Mouse (Mus musculus) telencephalon, adult 2 months (tissue): ENCODE results near the gene Frmd4b.

ENCODE experiments used
- DNase-seq: peaks from one replicate; pipeline ENCODE4 v3.0.0-alpha.2; 2011; ENCODE audit warnings: low read depth, low spot score

Gene Frmd4b

DNA sequence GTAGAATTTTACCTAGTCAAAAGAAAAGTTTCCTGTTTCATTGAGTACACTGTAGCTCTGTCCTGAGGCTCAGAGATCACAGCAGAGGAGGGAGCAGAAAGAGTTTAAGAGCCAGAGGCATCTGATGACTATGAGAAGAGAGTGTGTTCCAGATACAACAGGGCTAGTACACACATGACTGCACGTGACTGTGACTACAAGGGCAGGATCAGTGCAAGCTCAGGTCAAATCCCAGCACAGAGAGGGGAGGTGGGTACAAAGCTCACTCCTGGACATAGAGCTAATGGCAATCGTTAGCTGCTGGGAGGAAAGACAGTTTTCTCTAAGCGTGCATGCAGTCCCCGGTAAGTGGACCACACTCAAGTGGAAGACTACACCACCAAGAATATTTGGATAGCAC, 37.6 kb downstream of the Frmd4b start:
- no peak for DNase-seq

DNA sequence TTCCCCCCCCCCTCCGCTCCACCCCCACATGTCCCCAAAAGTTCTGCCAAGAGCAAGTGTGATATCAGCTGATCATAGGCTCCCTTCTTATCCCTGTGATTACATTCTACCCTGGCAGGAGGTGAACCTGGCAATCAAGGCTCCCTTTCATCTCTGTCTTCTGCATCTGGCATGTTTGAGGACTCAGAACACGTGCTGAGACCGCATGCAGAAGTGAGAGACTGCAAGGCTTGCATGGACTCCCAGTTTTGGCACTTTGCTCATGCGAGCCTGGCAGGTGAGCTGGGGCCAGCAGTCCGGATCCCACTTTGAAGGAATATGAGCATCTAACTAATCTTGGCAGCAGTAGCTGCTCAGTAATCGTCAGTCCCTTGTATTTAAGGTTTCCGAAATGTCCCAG, 39.1 kb downstream of the Frmd4b start:
- DNase-seq: no peak

DNA sequence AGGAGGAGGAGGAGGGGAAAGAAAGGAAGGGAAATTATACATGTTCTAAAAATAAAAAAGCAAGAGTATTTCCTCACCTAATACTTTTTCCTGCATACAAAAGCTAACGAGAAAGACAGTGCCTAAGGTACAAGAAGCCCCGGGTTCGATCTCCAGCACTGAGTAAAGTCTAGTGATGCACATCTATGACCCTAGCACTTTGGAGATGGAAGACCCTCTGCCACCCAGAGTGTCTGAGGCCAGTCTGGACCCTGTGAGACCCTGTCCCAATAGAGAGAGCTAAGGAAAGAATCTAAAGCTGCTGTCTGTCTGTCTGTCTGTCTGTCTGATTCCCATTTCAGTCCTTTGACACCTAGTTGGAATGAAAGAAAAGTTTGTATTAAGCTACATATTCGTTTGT, 40.0 kb downstream of the Frmd4b start:
- DNase-seq: no peak

DNA sequence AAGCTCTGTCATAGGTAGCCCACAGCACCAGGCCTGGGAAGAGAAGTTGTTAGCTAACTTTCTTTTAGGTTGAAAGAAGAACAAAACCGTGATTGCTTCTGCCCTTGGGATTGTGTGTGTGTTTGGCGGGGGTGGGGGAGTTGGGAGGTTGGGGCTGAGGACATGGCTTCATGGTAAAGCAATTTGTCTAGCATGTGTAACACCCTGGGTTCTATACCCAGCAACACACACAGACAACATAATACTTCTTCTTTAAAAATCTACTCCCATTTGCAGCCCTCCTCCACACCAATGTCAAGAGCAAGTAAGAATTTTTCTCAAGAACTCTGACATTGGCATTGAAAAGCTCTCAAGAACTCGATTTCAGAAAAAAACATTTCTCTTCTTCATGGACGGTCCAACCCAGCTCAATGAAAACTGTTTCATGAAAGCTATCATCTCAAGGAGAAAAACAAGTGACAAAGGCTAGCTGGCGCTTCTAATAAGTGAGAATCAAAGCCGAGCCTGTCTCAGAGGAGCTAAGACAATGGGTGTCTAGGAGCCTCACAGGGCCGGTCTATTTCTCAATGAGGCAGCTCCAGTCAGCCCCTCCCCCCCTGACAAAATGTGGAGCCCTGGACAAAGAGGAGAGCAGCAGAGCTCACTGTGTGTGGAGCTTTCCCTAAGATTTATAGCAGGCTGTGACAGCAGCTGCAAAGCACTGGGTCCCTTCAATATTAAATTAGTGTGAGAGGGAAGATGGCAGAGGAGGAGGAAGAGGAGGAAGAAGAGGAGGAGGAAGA, 40.6 kb downstream of the Frmd4b start:
- DNase-seq: no peak

DNA sequence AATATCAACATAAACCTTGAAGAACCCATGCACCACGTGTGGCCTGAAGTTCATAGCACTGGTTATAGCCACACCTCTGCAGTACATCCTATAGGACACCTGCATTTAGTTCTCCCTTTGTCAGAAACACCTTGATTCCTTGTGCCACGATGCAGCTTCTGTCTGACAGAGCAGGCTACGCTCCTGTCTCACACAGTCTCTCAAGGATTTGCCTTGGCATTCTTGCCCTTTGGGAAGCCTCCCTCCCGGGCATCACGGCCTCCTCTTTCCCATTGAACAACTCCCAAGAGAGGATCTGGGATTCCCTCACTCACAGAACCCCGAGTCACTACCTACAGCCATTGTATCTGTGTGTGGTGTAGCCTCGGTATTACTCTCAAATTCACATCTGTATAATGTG, 41.2 kb downstream of the Frmd4b start:
- no peak for DNase-seq

DNA sequence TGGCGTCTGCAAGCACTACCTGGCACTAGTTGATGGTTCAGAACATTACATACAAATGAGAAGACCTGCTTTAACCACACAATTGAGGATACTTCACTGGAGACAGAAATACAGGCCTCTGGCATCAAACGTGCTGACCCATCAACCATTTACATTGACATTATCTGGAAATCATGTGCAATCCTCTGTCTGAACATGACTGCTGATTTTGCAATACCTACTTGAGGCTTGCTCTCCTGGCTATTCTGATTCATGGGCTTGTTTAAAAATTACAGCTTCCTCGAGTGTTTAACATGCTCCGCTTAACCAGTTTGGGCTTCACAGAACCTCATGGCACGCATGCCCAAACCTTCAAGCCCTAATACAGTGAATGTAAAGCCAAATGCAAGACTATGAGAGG, 42.4 kb downstream of the Frmd4b start:
- DNase-seq: no peak

DNA sequence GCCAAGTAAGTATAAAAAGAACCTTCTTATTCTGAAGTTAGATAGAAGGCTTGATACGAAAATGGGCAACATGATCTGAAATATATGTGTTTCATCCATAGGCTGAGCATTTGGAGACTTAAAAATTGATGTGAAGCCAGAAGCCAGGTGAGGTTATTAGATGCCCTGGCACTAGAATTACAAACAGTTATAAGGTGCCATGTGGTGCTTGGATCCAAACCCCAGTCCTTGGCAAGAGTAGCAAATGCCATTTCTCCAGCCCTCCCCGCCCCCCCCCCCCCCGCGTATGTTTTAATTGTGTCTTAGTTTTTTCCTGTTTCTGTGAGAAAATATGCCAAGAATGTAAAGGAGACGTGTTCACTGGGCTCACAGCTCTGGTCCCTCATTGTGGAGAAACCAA, 45.1 kb downstream of the Frmd4b start:
- DNase-seq: no peak

DNA sequence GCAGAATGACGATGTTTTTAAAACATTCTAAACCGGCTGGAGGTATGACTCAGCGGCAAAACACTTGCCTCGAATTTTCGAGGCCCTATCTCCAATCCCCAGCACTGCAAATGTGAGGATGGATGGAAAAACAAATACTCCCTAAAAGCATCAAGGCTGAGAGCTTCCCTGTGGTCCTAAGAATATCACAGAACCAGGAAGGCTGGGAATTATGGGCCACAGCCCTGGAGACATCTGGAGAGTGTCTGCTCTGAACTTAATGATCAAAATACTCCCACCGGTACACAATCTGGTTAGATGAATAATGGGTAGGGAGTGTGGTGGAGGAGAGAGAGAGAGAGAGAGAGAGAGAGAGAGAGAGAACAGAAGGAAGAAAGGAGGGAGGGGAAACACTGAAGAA, 48.8 kb downstream of the Frmd4b start:
- DNase-seq: no peak

DNA sequence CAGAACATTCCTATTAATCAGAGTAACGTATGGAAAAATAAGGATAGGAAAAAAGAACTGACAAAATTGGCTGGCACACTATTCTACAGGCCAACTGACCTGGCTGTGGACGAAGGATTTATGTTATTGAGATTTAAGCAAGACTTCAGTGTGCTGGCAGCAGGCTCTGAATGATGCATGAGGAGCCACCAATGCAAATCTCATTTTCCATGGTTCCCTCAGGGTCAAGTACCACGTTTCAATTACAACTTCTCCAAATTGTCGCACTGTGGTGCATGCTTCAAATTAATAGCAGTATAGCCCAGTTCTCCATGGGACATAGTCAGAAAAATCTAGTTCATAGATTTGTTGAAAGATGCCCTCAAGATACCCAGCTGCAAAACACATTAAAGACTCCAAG, 50.6 kb downstream of the Frmd4b start:
- DNase-seq: no peak

DNA sequence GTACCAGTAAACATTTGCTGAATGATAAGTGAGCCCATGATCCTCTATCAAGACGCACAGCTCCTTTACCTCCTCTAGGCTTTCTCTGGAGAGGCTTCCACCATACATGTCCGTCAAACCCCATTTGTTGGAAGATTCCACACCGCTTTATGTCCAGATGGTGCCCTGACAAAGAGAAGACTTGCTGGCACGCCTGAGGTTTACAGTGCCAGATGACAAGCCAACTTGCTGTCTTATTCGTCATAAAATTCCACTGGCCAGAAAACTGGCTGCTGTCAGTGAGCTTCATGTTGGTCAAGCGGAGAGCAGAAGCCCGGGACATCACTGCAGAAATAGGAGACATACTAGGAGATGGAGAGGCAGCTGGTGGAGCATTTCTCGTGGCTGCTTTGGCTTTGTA, 60.2 kb downstream of the Frmd4b start:
- DNase-seq: no peak

DNA sequence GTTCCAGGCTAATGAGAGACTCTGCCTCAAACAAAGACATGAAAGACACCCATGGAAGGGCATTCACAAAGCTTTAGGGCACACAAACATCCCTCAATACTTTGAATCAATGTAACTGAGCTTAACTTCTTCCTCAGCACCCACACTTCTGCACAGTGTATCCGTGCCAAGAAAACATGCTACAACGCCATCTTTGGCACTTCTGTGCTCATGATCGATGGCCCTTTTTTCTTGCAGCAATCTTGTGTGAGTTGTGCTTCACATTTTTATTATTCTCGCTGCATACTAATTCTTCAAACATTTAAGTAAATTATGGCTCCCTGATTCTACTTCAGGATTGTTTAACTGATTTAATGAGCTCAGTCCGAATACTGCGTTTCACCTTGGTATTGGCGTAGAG, 61.7 kb downstream of the Frmd4b start:
- no peak for DNase-seq

DNA sequence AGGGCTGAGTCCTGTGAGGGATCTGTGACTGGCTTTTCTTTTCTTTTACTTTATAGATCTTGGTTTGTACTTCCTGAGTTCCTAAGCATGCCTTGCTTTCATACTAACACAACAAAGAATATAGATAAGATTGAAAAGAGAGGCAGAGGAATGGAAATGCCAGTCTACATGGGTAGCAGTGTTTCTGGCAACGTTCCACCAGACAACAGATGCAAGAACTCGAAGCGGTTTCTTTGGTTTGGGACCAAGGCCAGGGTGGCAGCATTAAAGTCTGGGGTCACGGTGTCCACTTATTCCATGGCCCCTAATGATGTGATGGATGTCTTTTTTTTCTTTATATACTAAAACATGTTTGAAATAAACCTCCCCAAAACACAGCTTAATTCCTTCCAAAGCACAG, 63.9 kb downstream of the Frmd4b start:
- no peak for DNase-seq

DNA sequence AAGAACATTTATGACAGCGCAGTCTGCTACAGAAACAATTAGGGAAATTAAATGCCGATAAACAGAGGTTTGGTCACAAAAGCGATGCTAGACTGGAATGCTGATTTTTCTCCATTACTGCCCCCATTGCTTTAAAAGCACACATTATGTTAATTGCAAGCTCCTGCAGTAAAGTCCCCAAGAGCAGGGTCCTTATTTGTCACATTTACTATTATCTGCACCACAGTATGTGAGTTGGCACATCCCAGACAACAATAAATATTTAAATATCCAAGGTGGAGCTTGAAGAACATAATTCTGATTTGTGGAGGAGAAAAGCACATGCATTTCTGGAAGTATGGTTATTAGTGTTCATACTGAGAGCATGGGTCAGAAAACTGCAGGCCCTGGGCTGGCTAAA, 64.8 kb downstream of the Frmd4b start:
- no peak for DNase-seq

DNA sequence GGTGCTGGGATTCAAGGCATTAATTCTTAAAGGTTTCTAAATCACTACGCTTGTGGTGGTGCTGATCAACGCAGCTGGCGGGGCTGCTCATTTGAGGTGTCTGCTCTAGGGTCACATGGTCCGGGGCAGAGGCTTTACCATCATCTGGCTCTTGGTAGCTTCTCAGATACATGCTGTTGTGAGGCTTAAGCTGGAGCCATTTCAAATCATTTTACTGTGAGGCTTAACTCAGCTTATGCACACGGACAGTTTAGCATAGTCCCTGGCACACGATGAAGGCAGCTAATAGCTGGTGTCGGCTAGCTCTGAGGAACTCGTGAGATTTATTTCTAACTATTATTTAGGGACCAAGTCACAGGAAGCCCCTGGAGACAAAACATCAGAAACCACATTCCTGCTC, 65.5 kb downstream of the Frmd4b start:
- no peak for DNase-seq

DNA sequence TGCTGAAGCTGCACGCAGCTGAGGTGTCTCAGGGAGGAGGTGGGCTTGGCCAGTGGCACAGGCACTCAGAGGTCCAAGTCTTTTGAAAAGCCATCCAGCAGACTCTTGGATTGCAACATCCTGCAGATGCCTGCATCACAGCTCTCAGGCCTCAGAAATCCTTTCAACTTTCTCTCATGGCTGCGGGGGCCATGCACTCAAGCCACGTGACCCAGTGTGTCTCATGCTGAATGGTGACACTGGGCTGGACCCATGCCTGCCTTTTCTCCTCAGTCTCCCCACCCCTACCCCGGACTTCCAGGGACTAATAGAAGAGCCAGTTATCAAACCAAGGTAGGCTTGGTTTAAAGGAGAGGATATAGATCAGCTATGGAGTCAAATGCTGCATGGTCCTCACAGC, 66.2 kb downstream of the Frmd4b start:
- no peak for DNase-seq

DNA sequence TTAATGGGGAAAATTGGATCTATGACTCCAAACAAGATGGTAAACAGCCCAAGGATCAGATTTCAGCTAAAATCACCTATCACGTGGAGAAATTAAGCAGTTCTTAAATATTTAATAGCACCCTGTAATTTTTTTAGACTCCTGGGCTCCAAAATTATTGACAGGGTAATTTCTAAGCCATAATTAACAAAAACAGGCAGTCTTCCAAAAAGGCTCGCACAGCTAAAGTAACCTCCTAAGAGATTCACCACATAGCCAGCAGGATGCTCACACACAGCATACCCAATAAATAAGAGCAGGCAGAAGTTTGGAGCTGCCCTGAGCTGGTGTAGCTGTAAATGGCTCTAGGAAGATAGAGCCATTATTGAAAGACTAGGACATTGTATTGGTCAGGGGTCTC, 76.9 kb downstream of the Frmd4b start:
- no peak for DNase-seq

DNA sequence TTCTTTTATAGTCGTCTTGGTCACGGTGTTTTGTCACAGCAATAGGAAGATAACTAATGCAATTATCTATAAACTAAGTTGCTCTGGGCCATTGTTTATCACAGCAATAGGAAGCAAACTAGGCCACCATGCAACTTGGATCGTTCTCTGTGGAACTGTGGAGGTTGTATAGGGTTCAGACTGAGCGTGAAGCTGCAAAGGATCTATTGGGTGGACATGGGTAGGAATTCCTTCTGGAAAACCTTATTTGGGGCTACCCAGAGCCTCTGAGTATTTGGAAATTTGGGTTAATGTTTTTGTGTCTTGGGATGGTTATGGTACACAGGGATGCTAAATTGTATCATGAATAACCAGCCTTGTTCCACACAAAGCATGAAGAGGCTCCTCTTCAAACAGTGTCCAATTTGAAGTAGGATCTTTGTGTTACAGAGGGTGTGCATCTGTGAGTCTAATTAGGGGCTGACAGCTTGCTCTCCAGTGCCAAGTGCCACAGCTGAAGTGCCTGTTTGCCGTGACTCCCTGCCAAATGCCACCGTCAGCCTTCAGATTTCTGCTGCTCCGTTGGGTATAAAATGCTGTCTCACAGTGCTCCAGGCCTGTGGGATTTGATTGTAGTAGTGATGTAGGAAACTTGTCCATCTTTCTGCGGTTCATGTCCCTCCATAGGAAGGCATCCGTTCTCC, 81.4 kb downstream of the Frmd4b start:
- peak; percentile 70 for DNase-seq

DNA sequence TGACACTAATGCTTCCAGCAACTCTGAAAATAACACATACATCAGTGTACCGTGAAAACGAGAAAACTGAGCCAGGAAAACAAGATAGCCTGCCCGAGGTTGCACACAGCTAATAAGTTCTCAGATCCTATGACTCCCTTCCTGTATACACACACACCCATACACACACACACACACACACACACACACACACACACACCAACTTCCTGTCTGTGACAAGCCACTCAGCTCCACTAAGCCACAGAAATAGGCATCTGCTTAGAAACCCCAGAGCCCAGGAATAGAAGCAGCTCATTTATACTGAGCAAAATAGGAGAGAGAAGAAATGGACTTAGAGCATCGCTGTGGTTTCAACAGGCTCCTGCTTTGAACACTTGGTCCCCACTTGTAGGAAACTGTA, 86.3 kb downstream of the Frmd4b start:
- no peak for DNase-seq

DNA sequence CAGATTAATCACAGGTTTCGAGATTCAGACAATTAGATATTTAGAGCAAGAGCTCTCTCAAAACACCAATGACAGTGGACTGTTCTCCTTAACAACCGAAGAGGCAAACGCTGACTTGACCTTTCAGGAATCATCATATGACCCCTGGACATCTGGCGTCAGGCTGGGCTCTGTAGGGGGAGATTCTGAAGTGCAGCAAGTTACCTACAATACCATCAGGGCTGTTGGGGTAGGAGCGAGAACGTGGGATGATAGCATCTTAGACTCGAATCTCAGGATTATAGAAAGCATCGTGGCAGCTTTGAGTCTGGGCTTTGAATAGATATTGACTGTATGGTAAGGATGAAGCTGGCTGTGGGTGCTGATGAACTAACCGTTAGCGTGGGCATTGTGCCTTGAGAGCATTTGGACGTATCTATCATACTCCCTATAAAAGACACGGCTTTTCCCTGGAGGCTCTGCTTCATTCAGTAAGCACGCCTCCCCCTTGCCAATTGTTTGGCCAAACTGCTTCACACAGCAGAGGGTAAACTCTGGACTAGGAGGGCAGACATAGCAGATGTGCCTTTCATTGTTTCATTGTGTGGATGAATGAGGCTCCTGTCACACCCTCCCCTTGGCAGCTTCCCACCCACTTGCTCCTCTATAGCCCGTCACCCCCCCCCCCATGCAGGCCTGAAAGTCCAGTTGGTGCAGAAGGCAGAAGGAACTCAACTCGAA, 88.2 kb downstream of the Frmd4b start:
- DNase-seq: peak; percentile 24

DNA sequence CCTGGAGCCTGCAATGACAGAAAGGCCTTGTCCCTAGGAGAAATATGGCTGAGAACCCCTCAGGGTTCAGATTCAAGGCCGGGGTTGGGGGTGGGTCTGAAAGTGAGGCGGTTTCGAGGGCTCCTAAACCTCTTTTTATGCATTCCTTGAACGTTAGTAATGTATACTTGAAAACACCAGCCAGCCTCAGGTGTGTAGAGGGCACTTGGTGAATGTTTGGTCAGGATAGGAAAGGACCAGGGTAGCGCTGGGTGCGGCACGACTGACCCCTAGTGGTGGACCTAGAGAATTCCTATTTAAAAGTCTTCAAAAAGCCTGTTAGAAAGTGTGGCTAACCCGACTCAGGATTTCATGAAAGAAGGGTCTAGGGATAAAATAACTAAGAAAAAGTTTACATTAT, 91.2 kb downstream of the Frmd4b start:
- no peak for DNase-seq

DNA sequence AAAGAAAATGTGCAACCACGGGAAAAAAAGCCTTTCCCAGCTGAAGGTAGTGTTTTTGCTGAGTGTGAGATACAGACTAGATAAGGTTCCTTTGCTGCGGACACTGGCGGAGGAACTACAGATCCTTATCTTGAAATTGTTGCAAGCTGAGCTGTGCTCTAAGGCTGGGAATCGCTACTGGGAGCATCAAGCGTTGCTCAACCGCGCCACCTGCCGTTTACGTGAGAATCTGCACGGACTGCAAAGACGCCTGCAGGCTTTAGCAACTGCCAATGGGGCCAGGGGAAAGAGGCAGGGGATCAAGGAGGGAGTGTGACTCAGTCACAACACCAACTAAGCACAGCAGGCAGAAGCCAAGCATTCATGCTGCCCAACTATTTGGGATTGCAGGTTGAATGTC, 94.2 kb downstream of the Frmd4b start:
- DNase-seq: peak; percentile 61

DNA sequence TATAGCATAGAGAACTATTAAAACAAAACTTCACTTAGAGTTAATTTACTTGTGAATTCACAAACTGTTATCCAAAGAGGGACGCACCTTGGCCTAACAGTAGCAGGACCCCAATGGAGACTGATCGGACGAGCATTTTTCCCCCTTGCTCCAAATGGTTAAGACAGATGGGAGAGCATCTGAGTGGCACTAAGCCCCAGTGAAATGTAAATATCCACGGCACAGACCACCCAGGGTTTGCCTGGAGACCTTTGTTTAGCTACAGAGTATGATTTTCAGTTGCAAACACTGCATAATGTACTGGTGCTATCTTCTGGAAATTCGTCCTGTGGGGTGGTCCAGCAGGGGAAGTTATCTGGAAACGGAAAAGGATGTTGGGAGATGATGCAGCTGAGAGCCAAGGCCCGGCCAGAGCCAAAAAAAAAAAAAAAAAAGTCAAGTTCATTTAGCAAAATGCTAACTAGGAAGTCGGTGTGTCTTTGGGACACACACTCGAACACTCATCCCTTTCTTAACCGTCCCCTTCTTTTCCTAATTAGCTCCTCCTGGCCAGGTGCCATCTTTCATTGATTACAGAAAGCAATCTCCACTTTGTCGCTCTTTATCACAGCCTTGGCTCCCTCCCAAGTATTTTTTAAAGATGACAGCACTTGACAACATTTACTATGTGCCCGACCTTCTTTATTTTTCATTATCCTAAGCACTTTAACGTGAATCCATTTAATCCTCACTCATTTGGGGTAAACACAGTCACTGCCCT, 95.9 kb downstream of the Frmd4b start:
- no peak for DNase-seq
